Mouse (Mus musculus) thymus, adult 2 months (tissue): Measurements from ENCODE around the gene Atp6v0d1. TPM values are rescaled to one million over a fixed set of nuclear protein-coding genes. Genes with fewer than 3 reads are reported as not detected.

ENCODE experiments used
- DNase-seq: peaks from one replicate; pipeline ENCODE4 v3.0.0; 2021
- H3K27ac ChIP-seq: fragments of 200-500 bp; 2 replicates; pipeline ENCODE4 v1.5.1; 2012; ENCODE audit warnings: low read length, control low read depth; ENCODE audit not compliant: control insufficient read depth, insufficient read depth
- H3K27me3 ChIP-seq: fragments of 200-500 bp; 2 replicates; pipeline ENCODE4 v1.6.1; 2012; ENCODE audit warnings: mild to moderate bottlenecking, low read length, moderate library complexity, mixed read lengths; ENCODE audit not compliant: control insufficient read depth, insufficient read depth
- H3K36me3 ChIP-seq: fragments of 200-500 bp; 2 replicates; pipeline ENCODE4 v1.6.1; 2012; ENCODE audit warnings: mild to moderate bottlenecking, low read length, moderate library complexity; ENCODE audit not compliant: control insufficient read depth, insufficient read depth
- H3K4me1 ChIP-seq: fragments of 200-500 bp; replicated peaks from 2 replicates; pipeline ENCODE4 v1.6.1; 2012; ENCODE audit warnings: low read length; ENCODE audit not compliant: control insufficient read depth, insufficient read depth
- H3K4me3 ChIP-seq: fragments of 200-500 bp; 2 replicates; pipeline ENCODE4 v1.5.1; 2012; ENCODE audit warnings: mild to moderate bottlenecking, low read length, control low read depth, moderate library complexity; ENCODE audit not compliant: control insufficient read depth, insufficient read depth
- CTCF ChIP-seq: fragments of 200-500 bp; IDR thresholded peaks from 2 replicates; pipeline ENCODE4 v1.5.1; 2012; ENCODE audit warnings: mild to moderate bottlenecking, control low read depth, low read length, moderate library complexity, borderline replicate concordance; ENCODE audit not compliant: control insufficient read depth, poor library complexity, insufficient read depth; ENCODE audit errors: extremely low read depth
- POLR2A ChIP-seq: fragments of 200-500 bp; IDR thresholded peaks from 2 replicates; pipeline ENCODE4 v1.6.1; 2012; ENCODE audit warnings: mild to moderate bottlenecking, low read length, control low read depth, moderate library complexity; ENCODE audit not compliant: control insufficient read depth, poor library complexity, insufficient read depth; ENCODE audit errors: extremely low read depth
- WGBS: fragments of 180-500 bp; shearing (Covaris S2); methylation state at CpG from one replicate; pipeline ENCODE4 v1.1.7; 2018; 5-methylcytosine and 5-hydroxymethylcytosine counted together
- polyA plus RNA-seq: library from polyadenylated mRNA; depleted of rRNA; stranded (reverse); fragments of >200 nt; gene quantifications from 2 replicates; pipeline ENCODE4 v1.2.3, GENCODE M21; 2012

The Atp6v0d1 gene
- polyA plus RNA-seq, 1 experiment: 112 TPM

DNA sequence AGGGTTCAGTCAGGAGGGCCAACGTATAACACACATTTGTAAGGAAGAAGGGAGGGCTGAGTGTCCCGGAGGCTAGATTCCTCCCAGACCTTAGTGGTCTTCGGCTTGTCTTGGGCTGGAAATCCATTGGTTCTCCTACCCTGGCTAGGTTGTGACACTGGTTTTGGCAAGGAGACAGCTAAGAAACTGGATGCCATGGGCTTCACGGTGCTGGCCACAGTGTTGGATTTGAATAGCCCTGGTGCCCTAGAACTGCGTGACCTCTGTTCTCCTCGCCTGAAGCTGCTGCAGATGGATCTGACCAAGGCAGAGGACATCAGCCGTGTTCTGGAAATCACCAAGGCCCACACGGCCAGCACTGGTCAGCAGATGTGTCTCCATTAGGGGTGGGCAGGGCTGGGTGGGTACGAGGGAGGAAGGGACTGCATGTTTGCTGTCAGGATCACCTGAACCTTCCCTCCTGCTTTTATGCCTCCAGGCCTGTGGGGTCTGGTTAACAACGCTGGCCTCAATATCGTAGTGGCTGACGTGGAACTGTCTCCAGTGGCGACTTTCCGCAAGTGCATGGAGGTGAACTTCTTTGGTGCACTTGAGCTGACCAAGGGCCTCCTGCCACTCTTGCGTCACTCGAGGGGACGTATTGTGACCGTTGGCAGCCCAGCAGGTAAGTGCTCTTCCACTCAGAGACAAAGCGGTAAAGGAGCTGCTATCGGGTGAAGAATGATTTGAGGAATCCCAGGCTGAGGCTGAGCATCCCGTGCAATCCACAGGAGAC, 43.7 kb downstream of the Atp6v0d1 start:
- 96% methylated on average over 21 of the region's 21 CpGs for WGBS
- H3K36me3 ChIP-seq: no peaks in the 10 kb centered on the region; the same call in 1 of the 2 replicates
- TF ChIP-seq POLR2A (no peak), CTCF (no peak)
- H3K4me1 ChIP-seq: peaks cover 8% of the 10 kb centered on the region; the same call in 1 of the 2 replicates
- no peak overlapping the region for H3K4me3 ChIP-seq
- no peak for DNase-seq
- no peak overlapping the region for H3K27ac ChIP-seq
- H3K27me3 ChIP-seq: peaks cover 3% of the 10 kb centered on the region; the same call in 1 of the 2 replicates

GRCm38 (mm10) chr8:105521061-105521460, 44.8 kb downstream of the Atp6v0d1 start:
- H3K27me3 ChIP-seq: peaks cover 3% of the 10 kb centered on the region; the same call in 1 of the 2 replicates
- TF ChIP-seq CTCF (no peak), POLR2A (no peak)
- no peaks in the 10 kb centered on the region; the same call in 1 of the 2 replicates for H3K36me3 ChIP-seq
- H3K4me3 ChIP-seq: no peak overlapping the region
- WGBS: 83% methylated on average over 3 of the region's 3 CpGs
- H3K27ac ChIP-seq: no peak overlapping the region
- DNase-seq: no peak
- H3K4me1 ChIP-seq: peaks cover 10% of the 10 kb centered on the region; the same call in 1 of the 2 replicates

DNA sequence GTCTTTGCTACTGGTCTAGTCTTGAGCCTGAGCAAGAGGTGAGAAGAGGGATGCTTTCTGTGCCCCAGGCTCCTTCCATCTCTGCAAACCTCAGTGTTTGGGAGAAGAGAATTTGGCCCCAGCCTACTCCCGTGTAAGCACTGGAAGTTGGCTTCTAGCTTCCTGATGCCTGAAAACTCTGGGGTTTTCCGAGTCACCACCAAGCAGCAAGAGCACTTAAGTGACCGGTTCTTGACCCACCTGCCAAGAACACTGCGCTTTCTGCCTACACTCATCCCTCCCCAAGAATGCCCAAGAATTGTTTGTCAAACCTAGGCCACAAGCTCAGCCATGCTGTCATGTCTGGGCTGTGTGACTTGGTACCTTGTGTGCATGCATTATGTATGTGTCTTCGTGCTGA, 45.3 kb downstream of the Atp6v0d1 start:
- peaks cover 3% of the 10 kb centered on the region; the same call in 1 of the 2 replicates for H3K27me3 ChIP-seq
- no peak overlapping the region for H3K4me3 ChIP-seq
- no peak overlapping the region for H3K27ac ChIP-seq
- no peak for DNase-seq
- WGBS: 93% methylated on average over 5 of the region's 5 CpGs
- TF ChIP-seq POLR2A (no peak), CTCF (no peak)
- peaks cover 10% of the 10 kb centered on the region; the same call in 1 of the 2 replicates for H3K4me1 ChIP-seq
- no peaks in the 10 kb centered on the region; the same call in 1 of the 2 replicates for H3K36me3 ChIP-seq

GRCm38 (mm10) chr8:105519591-105519990, 46.3 kb downstream of the Atp6v0d1 start:
- WGBS: 29% methylated on average over 2 of the region's 2 CpGs
- no peak for DNase-seq
- Histone ChIP-seq H3K4me1 (peaks cover 10% of the 10 kb centered on the region; the same call in 1 of the 2 replicates), H3K4me3 (no peak overlapping the region), H3K27me3 (peaks cover 3% of the 10 kb centered on the region; the same call in 1 of the 2 replicates), H3K27ac (no peak overlapping the region), H3K36me3 (no peaks in the 10 kb centered on the region)
- no peak for TF ChIP-seq POLR2A
- no peak for TF ChIP-seq CTCF

DNA sequence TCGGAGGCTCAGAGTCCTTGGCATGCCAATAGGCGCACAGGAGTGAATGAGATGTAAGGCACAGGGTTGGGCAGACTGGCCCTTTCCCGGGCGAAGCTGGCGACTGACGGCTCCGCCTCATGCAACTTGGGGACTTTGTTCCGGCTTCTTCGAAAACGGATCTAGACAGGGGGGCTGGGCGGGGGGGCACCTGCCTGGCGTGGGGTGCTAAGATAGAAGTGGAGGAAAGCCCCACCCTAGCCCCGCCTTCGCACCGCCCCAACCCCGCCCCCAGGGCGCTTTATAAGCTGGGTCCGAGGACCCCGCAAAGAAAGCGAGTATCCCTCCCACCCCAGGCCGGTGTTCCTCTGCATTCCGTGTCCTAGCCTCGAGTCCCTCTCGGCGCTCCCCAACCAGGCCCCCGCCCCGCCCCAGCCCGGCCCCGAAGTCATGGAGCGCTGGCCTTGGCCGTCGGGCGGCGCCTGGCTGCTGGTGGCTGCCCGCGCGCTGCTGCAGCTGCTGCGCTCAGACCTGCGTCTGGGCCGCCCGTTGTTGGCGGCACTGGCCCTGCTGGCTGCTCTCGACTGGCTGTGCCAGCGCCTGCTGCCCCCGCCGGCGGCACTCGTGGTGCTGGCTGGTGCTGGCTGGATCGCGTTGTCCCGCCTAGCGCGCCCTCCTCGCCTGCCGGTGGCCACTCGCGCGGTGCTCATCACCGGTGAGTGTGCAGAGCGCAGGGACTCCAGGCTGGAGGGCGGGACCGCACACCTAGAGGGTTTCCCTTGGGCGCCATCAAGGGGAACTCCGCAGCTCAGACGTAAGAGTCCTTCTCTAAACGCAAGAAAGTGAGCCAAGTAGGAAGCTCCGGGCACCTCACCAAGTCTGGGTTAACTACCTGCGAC, 47.2 kb downstream of the Atp6v0d1 start, which contains the start of gene Hsd11b2:
Gene Hsd11b2 (plus strand): TSS at position 320 of the 878 bp plus-strand sequence.
- WGBS: 1% methylated on average over 66 of the region's 68 CpGs
- H3K27me3 ChIP-seq: peaks cover 3% of the 10 kb centered on the region; the same call in 1 of the 2 replicates
- peak within 1 kb of the TSS; percentile 38 for H3K4me3 ChIP-seq
- no peak within 1 kb of the TSS for H3K27ac ChIP-seq
- peak; percentile 35 for DNase-seq
- H3K36me3 ChIP-seq: no peaks in the 10 kb centered on the region
- H3K4me1 ChIP-seq: peaks cover 10% of the 10 kb centered on the region; the same call in 1 of the 2 replicates
- TF ChIP-seq POLR2A (no peak), CTCF (no peak)

DNA sequence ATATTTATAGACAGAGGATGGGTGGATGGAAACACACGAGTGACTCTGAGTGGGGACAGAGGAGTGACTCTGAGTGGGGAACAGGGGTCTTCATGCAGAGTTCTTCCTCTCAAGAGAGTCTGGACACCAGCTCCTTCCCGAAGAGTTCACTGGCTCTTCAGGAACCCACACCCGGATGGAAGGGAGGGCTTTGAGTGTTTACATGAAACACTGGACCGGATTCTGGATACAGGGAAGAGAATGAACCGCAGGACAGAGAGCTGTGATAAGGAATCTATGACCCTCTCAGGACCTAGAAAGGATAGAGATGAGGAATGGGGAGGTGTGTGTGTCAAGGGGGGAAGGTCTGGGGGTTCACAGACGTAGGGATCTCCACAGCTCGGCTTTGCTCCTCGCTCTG, 48.5 kb downstream of the Atp6v0d1 start:
- DNase-seq: no peak
- Histone ChIP-seq H3K4me3 (no peak overlapping the region), H3K36me3 (no peaks in the 10 kb centered on the region), H3K4me1 (peaks cover 10% of the 10 kb centered on the region; the same call in 1 of the 2 replicates), H3K27me3 (peaks cover 3% of the 10 kb centered on the region; the same call in 1 of the 2 replicates), H3K27ac (no peak overlapping the region)
- WGBS: 72% methylated on average over 8 of the region's 8 CpGs
- TF ChIP-seq POLR2A (no peak), CTCF (no peak)
